Mouse (Mus musculus): ENCODE results near the gene Dppa2. TPM values are rescaled to one million over a fixed set of nuclear protein-coding genes. Genes with fewer than 3 reads are reported as not detected.

Gene Dppa2
- polyA plus RNA-seq, 1 experiment from 2014 or later: not detected

DNA sequence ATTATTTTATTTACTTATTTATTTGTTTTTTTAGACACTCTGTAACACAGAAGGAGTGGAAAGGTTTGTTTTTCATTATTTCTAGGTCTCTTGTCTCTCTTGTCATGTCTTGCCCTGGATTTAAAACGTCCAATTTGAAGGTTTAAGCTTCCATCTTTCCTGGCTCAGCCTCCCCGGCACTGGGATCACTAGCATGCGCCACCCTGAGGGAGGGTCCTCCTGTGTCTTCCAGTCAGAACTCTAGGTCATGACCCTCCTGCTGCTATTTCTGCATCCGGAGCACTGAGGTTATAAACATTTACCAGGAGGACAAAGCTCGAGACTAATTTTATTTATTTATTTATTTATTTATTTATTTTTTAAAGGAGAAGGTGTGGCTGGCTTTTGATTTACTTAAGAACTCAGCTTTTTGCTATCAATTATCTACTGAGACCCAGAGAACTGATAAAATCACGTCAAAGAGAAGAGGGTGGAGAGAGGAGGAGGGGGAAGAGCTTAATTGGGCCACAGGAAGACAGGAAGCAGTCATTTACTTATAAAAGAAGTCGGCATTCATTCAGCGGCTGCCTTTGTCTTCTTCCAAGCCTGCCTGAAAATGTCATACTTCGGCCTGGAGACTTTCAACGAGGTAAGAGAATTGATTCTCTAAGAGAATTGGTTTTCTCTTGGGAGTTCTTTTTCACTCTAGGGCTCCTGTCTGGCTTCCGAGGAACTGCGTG lies 6.4 kb downstream of the Dppa2 start:
- Histone ChIP-seq H3K27ac (no peak overlapping the region), H3K36me3 (no peaks in the 10 kb centered on the region), H3K4me1 (no peaks in the 10 kb centered on the region), H3K9me3 (no peaks in the 10 kb centered on the region), H3K27me3 (ENCODE audit: insufficient read depth, poor library complexity, severe bottlenecking) (no peaks in the 10 kb centered on the region), H3K4me3 (no peak overlapping the region)
- no peak for DNase-seq (ENCODE audit: low spot score)
- 80% methylated on average over 12 of the region's 12 CpGs for WGBS

DNA sequence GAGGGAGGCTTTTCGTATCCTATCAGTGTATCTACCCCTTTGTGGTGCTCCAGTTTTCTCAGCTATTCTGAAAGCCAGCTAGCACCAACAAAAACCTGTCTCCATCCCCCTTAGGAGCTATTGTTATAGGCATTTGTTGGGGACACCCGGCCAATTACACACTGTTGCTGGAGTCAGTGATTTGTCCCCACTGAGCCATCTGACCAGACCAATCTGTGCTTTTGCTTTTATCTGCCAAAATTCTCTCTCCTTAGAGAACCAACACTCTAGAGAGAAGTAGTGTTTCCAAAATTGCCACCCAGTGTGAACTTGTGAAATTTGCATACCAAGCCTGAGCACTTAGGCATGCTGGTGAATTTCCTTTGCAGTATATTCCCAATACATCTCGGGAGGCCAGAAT lies 11.6 kb downstream of the Dppa2 start:
- Histone ChIP-seq H3K4me1 (no peaks in the 10 kb centered on the region), H3K36me3 (no peaks in the 10 kb centered on the region), H3K9me3 (no peaks in the 10 kb centered on the region), H3K4me3 (no peak overlapping the region), H3K27ac (no peak overlapping the region), H3K27me3 (ENCODE audit: insufficient read depth, poor library complexity, severe bottlenecking) (no peaks in the 10 kb centered on the region)
- 83% methylated on average over 3 of the region's 3 CpGs for WGBS
- no peak for DNase-seq (ENCODE audit: low spot score)

DNA sequence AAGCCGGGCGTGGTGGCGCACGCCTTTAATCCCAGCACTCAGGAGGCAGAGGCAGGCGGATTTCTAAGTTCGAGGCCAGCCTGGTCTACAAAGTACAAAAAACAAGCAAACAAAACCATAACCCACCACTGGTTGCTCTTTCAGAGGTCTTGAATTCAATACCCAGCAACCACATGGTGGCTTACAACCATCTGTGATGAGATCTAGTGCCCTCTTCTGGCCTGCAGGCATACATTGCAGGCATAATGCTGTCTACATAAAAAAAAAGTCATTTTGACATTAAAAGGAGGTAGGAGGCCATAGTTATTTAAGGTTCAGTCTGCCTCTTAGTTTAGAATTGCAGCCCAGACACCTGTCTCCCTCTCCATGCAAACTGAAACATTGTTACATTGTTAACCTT lies 17.1 kb downstream of the Dppa2 start:
- Histone ChIP-seq H3K27me3 (ENCODE audit: insufficient read depth, poor library complexity, severe bottlenecking) (no peaks in the 10 kb centered on the region), H3K9me3 (no peaks in the 10 kb centered on the region), H3K36me3 (no peaks in the 10 kb centered on the region), H3K4me3 (no peak overlapping the region), H3K4me1 (no peaks in the 10 kb centered on the region), H3K27ac (no peak overlapping the region)
- no peak for DNase-seq (ENCODE audit: low spot score)
- 94% methylated on average over 6 of the region's 6 CpGs for WGBS

DNA sequence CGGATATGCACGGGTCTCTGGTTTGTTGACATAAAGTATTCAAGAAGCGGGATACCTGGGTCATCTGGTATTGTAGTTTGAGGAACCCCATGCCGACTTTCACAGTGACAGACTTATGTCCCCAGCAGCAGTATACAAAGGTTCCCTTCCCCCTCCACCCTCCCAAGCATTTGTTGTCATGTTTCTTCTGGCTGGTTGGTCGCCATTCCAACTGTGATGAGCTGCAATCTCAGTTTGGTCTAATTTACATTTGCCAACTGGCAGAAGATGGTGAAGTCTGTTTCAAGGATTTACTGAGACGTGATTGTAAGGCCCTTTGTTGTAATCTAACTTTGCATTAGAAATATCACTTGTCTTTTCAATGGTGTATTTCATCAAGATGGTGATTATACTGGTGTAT lies 19.4 kb downstream of the Dppa2 start:
- Histone ChIP-seq H3K9me3 (no peaks in the 10 kb centered on the region), H3K4me3 (no peak overlapping the region), H3K27me3 (ENCODE audit: insufficient read depth, poor library complexity, severe bottlenecking) (no peaks in the 10 kb centered on the region), H3K36me3 (no peaks in the 10 kb centered on the region), H3K4me1 (no peaks in the 10 kb centered on the region), H3K27ac (no peak overlapping the region)
- DNase-seq (ENCODE audit: low spot score): no peak
- WGBS: 65% methylated on average over 6 of the region's 6 CpGs

DNA sequence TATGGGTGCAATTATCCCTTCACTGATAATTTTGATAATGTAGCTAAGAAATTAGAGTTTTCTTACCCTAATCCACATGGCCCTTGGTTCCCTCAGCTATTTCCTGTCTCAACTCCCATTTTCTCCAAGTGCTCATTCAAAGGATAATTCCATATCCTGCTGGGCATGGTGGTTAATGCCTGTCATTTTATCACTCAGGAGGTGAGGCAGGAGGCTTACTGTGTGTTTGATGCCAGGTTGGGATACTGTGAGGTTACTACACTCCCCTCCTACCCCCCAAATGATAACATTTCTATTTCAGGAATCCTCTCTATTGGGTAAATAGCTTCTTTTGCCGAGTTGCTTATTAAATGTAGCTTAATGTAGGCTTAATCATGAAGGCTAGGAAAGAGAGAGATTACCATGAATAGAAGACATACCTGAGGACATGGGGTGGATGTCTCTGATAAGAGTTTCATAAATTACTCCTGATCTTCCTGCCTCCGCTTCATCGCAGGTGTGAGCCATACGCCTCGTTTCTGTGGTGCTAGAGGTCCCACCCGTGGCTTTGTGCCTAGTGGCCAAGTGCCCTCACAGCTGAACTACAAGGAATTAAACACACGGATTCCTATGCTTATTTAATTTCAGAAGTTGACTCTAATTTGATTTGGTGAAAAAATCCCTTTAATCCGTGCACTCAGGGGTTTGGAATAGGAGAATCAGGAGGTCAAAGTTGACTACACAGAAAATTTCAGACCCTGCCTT lies 20.1 kb downstream of the Dppa2 start:
- Histone ChIP-seq H3K27ac (no peak overlapping the region), H3K36me3 (no peaks in the 10 kb centered on the region), H3K9me3 (no peaks in the 10 kb centered on the region), H3K4me1 (no peaks in the 10 kb centered on the region), H3K4me3 (no peak overlapping the region), H3K27me3 (ENCODE audit: insufficient read depth, poor library complexity, severe bottlenecking) (no peaks in the 10 kb centered on the region)
- 85% methylated on average over 8 of the region's 8 CpGs for WGBS
- DNase-seq (ENCODE audit: low spot score): no peak

DNA sequence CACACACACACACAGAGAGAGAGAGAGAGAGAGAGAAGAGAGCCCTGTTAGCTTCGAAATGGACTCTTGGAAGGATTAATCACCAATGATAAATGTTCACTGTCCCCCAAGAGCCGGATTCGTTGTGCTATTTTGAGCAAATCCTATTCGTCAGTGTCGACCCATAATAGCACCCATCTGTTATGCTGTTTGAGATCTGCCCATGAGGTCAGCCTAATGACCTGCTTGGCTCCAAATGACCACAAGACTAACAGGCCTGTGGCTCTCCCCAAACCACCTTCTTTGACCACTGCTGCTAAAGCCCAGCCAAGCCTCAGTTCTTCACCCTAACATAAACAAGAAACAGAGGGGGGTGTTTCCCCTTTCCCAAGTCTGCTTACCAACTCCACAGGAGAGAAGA lies 23.2 kb downstream of the Dppa2 start:
- Histone ChIP-seq H3K9me3 (no peaks in the 10 kb centered on the region), H3K27me3 (ENCODE audit: insufficient read depth, poor library complexity, severe bottlenecking) (no peaks in the 10 kb centered on the region), H3K4me3 (no peak overlapping the region), H3K4me1 (no peaks in the 10 kb centered on the region), H3K27ac (no peak overlapping the region), H3K36me3 (no peaks in the 10 kb centered on the region)
- WGBS: 48% methylated on average over 5 of the region's 5 CpGs
- no peak for DNase-seq (ENCODE audit: low spot score)

DNA sequence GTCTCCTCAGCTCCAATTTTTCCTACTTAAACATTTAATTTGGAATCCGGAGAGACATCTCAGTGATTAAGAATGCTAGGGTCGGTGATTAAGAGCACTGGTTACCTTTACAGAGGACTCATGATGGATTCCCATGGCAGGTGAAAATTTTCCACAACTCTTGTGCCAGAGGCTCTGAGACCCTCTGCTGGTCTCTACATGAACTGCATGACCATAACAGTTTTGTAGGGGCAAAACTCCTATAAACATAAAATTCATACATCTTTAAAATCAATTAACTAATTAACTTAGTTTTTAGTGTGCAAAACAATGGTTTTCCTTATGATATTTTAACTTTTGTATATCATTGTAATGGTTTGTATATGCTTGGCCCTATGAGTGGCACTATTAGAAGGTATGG lies 24.7 kb downstream of the Dppa2 start:
- H3K27ac ChIP-seq: no peak overlapping the region
- H3K4me3 ChIP-seq: no peak overlapping the region
- H3K36me3 ChIP-seq: no peaks in the 10 kb centered on the region
- DNase-seq (ENCODE audit: low spot score): no peak
- 88% methylated on average over 2 of the region's 2 CpGs for WGBS
- H3K9me3 ChIP-seq: no peaks in the 10 kb centered on the region
- H3K4me1 ChIP-seq: no peaks in the 10 kb centered on the region
- no peaks in the 10 kb centered on the region for H3K27me3 ChIP-seq (ENCODE audit: insufficient read depth, poor library complexity, severe bottlenecking)

DNA sequence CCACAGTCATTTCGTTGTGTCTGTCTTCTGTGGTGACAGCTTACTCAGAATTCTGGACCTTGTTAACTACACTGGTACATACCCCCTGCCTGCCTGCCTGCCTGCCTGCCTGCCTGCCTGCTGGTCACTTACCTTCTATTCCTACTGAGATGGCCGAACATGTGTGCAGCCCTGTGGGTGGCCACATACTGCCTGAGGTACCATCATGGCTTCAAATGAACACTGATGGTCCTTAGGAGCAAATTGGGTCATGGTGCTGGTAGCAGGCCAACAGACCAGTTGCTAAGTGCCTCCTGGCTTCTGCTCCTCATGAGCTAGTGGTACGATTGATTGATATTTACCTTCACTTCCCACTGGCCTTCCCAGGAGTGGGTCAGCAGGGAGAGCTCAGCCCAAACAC lies 28.1 kb downstream of the Dppa2 start:
- Histone ChIP-seq H3K9me3 (no peaks in the 10 kb centered on the region), H3K27ac (no peak overlapping the region), H3K4me3 (no peak overlapping the region), H3K4me1 (no peaks in the 10 kb centered on the region), H3K36me3 (no peaks in the 10 kb centered on the region), H3K27me3 (ENCODE audit: insufficient read depth, poor library complexity, severe bottlenecking) (no peaks in the 10 kb centered on the region)
- WGBS: 85% methylated on average over 3 of the region's 3 CpGs
- DNase-seq (ENCODE audit: low spot score): no peak

DNA sequence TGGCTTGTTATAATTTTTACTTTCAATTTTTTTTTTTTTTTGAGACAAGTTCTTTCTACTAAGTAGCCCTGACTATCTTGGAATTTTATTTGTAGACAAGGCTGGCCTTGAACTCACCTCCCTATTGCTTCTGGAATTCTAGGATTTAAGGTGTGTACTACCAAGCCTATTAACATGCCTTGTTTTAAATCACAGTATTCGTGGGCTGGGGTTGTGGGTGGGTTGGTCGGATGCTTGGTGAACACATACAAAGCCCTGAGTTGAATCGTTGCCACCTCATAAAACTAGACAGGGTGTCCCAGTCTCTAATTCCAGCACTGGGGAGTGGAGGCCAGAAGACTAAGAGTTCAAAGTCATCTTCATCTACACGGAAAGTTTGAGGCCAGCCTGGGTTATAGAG lies 31.6 kb downstream of the Dppa2 start:
- no peak overlapping the region for H3K27ac ChIP-seq
- no peak for DNase-seq (ENCODE audit: low spot score)
- H3K27me3 ChIP-seq (ENCODE audit: insufficient read depth, poor library complexity, severe bottlenecking): no peaks in the 10 kb centered on the region
- H3K9me3 ChIP-seq: no peaks in the 10 kb centered on the region
- H3K36me3 ChIP-seq: no peaks in the 10 kb centered on the region
- H3K4me1 ChIP-seq: no peaks in the 10 kb centered on the region
- WGBS: 83% methylated on average over 4 of the region's 4 CpGs
- no peak overlapping the region for H3K4me3 ChIP-seq

DNA sequence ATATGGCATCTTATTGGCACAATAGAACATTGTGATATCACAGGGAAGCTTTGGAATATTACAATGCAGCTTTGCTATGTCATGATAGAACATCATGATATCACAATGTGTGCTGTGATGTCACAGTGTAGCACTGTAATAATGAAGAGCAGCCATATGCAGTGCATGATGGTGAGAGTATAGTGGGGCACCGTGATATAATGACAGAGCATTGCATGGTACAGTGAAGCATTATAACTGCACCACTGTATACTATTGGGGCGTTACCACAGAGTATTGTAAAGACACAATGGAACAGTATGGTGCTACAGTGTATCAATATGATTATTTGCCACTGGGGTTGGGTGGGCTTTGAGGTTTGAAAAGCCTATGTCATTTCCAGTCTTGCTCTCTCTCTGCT lies 40.5 kb downstream of the Dppa2 start:
- 84% methylated on average over 2 of the region's 2 CpGs for WGBS

DNA sequence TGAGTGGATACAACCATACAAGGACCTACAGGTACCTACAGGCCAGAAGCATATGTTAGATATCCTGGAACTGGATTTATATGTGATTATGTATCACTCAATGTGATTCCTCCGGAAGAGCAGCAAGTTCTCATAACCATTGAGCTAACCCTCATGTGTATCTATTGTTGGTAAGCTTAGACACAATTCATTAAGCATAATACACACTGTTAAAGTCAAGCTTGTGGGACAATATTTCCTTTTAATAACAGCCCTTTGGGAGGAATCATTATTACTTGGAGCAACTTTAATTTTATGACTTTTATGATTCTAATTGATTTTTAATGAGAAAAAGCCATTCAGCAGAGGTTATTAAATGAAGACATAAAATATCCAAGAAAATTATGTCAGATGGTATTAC lies 43.5 kb downstream of the Dppa2 start:
- H3K27ac ChIP-seq: no peak overlapping the region
- no peak overlapping the region for H3K4me3 ChIP-seq
- no peaks in the 10 kb centered on the region for H3K4me1 ChIP-seq
- no peaks in the 10 kb centered on the region for H3K27me3 ChIP-seq (ENCODE audit: insufficient read depth, poor library complexity, severe bottlenecking)
- H3K9me3 ChIP-seq: no peaks in the 10 kb centered on the region
- no peaks in the 10 kb centered on the region for H3K36me3 ChIP-seq
- WGBS: 65% methylated on average over 1 of the region's 1 CpGs
- DNase-seq (ENCODE audit: low spot score): no peak

More for the DNA sequence above, 40.5 kb downstream of the Dppa2 start:
- H3K4me3 ChIP-seq: no peak overlapping the region
- H3K4me1 ChIP-seq: no peaks in the 10 kb centered on the region
- H3K27ac ChIP-seq: no peak overlapping the region
- H3K27me3 ChIP-seq (ENCODE audit: insufficient read depth, poor library complexity, severe bottlenecking): no peaks in the 10 kb centered on the region
- H3K9me3 ChIP-seq: no peaks in the 10 kb centered on the region
- no peaks in the 10 kb centered on the region for H3K36me3 ChIP-seq
- DNase-seq (ENCODE audit: low spot score): no peak

DNA sequence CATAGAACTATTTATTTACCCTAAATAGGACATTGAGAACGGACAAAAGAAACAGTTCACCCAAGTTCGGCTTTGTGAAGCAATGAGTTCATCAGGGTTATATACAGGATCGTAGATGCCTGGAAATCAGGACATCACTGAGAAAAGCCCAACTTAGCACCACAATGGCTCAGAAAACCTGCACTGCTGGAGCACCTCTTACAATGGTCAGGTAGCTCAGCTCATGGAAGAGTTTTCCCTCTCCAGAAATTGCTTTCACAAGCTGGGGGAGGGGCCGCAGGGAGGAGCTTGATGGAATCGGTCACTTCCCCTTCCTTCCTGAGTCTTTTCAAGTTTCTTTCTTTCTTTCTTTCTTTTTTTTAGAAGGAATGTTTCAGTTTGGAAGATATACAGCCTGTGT lies 52.0 kb downstream of the Dppa2 start:
- no peak for DNase-seq (ENCODE audit: low spot score)
- WGBS: 81% methylated on average over 5 of the region's 5 CpGs
- Histone ChIP-seq H3K9me3 (no peaks in the 10 kb centered on the region), H3K27ac (no peak overlapping the region), H3K27me3 (ENCODE audit: insufficient read depth, poor library complexity, severe bottlenecking) (no peaks in the 10 kb centered on the region), H3K4me1 (no peaks in the 10 kb centered on the region), H3K36me3 (no peaks in the 10 kb centered on the region), H3K4me3 (no peak overlapping the region)

DNA sequence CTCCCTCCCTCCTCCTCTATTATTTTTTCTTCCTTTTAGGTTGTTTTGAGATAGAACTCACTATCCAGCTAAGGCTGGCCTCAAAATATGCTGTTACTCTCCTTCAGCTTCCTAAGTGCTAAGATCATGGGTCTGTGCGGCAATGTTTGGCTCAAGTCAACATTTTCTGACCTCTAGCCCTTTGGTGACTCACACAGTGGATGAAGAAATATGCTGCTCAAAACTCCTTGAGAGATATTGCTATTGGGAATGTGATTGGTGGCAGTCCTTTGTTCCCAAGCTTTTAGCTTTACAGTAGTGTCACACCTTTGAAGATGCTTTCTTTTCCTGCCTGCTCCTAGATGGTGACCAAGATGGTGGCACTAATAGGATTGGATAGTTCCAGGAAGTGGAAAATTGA lies 52.7 kb downstream of the Dppa2 start:
- no peak for DNase-seq (ENCODE audit: low spot score)
- Histone ChIP-seq H3K4me3 (no peak overlapping the region), H3K27me3 (ENCODE audit: insufficient read depth, poor library complexity, severe bottlenecking) (no peaks in the 10 kb centered on the region), H3K9me3 (no peaks in the 10 kb centered on the region), H3K27ac (no peak overlapping the region), H3K4me1 (no peaks in the 10 kb centered on the region), H3K36me3 (no peaks in the 10 kb centered on the region)
- 87% methylated on average over 1 of the region's 1 CpGs for WGBS

DNA sequence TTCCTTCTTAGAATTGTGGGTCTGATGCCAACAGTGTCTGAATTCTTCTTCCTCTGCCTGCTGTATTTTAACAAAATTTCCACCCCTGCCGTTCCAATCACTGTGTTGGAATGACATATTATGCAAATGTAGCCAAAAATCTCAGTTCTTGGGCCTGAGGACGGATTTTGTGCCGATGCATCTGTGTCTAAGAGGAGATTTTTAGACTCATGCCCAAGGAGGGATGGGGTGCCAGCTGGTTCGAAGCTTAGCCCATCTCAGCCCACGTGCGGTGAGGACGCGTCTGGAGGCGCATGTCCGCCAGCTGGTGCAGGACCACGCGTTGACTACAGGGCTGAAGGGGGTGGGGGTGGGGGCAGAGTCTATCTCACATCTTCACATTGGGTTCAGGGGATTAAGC lies 57.2 kb downstream of the Dppa2 start:
- no peak for DNase-seq (ENCODE audit: low spot score)
- no peaks in the 10 kb centered on the region for H3K27me3 ChIP-seq (ENCODE audit: insufficient read depth, poor library complexity, severe bottlenecking)
- WGBS: 91% methylated on average over 12 of the region's 12 CpGs
- no peaks in the 10 kb centered on the region for H3K4me1 ChIP-seq
- H3K4me3 ChIP-seq: no peak overlapping the region
- no peaks in the 10 kb centered on the region for H3K9me3 ChIP-seq
- no peak overlapping the region for H3K27ac ChIP-seq
- H3K36me3 ChIP-seq: no peaks in the 10 kb centered on the region
